In genomic region chr2:45115211-45115610, GRCm38 (mm10) we compare ENCODE assay signal across 10 mouse cellular contexts. TPM values are rescaled to one million over a fixed set of nuclear protein-coding genes. Genes with fewer than 3 reads are reported as not detected.
A peak's percentile ranks its signal among the peaks of the same experiment; 100 is the strongest.
DNase-seq lines count a peak whose midpoint lies in the region; ATAC-seq and TF ChIP-seq lines count a peak whose summit lies in the region.
"Had no signal": no experiment of that assay in that cellular context is flagged by ENCODE, and none has a peak within 500 bp of the region (broad histone marks: within the 10 kb centered on the region; RNA-seq: fewer than 3 reads in every experiment).

No protein-coding gene starts in this region.

- peaks cover 5 to 6% of the 10 kb centered on the region in 2 experiments; a peak in 3 of 4 replicates for H3K4me1 ChIP-seq in heart, embryonic 14.5 days (ENCODE audit: control insufficient read depth in 2 of 2, insufficient read depth in 2 of 2, low read length in 2 of 2)
- H3K4me1 ChIP-seq in heart, embryonic 15.5 days (replicated peaks) = peaks cover 17% of the 10 kb centered on the region
- peaks cover 48% of the 10 kb centered on the region for H3K4me1 ChIP-seq in midbrain, embryonic 10.5 days

- H3K9me3 ChIP-seq in heart, embryonic 14.5 days (ENCODE audit: control insufficient read depth, low read length) = no peaks in the 10 kb centered on the region
- H3K9me3 ChIP-seq in heart, embryonic 15.5 days (replicated peaks) = no peaks in the 10 kb centered on the region
- H3K9me3 ChIP-seq in midbrain, embryonic 10.5 days (replicated peaks) = no peaks in the 10 kb centered on the region

- WGBS in heart, embryonic 14.5 days = 39% methylated on average over 6 of the region's 6 CpGs
- 34% methylated on average over 6 of the region's 6 CpGs for WGBS in heart, embryonic 15.5 days
- 3% methylated on average over 6 of the region's 6 CpGs for WGBS in midbrain, embryonic 10.5 days

- H3K4me3 ChIP-seq in heart, embryonic 14.5 days (ENCODE audit: control insufficient read depth in 1 of 2, insufficient read depth in 1 of 2, low read depth in 1 of 2, low read length in 2 of 2) = peak overlapping the region; percentile 64 to 69; a peak in 2 of 4 replicates
- H3K4me3 ChIP-seq in heart, embryonic 15.5 days = peak overlapping the region; percentile 71; the same call in 1 of the 2 replicates
- H3K4me3 ChIP-seq in midbrain, embryonic 10.5 days = peak overlapping the region; percentile 92

- no peak for ATAC-seq in heart, embryonic 14.5 days (ENCODE audit: insufficient number of reproducible peaks, insufficient read depth, low FRiP score, low read depth)
- no peak for ATAC-seq in heart, embryonic 15.5 days (replicated peaks; ENCODE audit: insufficient number of reproducible peaks, insufficient read depth, low FRiP score, low read depth)
- ATAC-seq in frontal cortex, adult (ENCODE audit: low TSS enrichment) = no peak

- 0 out of 2 replicates have a peak overlapping the region, but pooled peaks have one; percentile 76 for H3K9ac ChIP-seq in heart, embryonic 14.5 days (ENCODE audit: low read length)
- H3K9ac ChIP-seq in heart, embryonic 15.5 days = peak overlapping the region; percentile 73; the same call in 1 of the 2 replicates

- no peaks in the 10 kb centered on the region for H3K36me3 ChIP-seq in heart, embryonic 14.5 days (ENCODE audit: control insufficient read depth, insufficient read depth, low read length)
- H3K36me3 ChIP-seq in heart, embryonic 15.5 days = no peaks in the 10 kb centered on the region
- no peaks in the 10 kb centered on the region for H3K36me3 ChIP-seq in midbrain, embryonic 10.5 days

- no peak for DNase-seq in heart, postnatal 25 days (ENCODE audit: low spot score)
- DNase-seq in brain, embryonic 14.5 days (ENCODE audit: low read depth) = peak; percentile 55
- no peak for DNase-seq in midbrain, embryonic 10.5 days (ENCODE audit: low spot score)
- no peak for DNase-seq in frontal cortex, postnatal 14 days (ENCODE audit: low spot score in 2 of 2)
- DNase-seq in left cerebral cortex, postnatal 36 days (ENCODE audit: low spot score in 2 of 2) = no peak
- DNase-seq: cerebellum, adult 9-10 months; thymus, adult 18-20 months had no signal

- no peak for TF ChIP-seq POLR2A in brain, embryonic 14.5 days (IDR thresholded peaks at IDR 0.05; ENCODE audit: borderline replicate concordance, extremely low read depth, insufficient read depth, insufficient read length, poor library complexity, severe bottlenecking)

- intact Hi-C loops in heart, postnatal 25 days (cut with DNase I) = loop anchor here (5.0 to 10.0 kb wide), 3 partner anchors 127 to 1327 kb away; no protein-coding TSS in a partner anchor
- intact Hi-C loops in left cerebral cortex, postnatal 36 days (cut with DNase I) = loop anchor here (5.0 kb wide), 3 partner anchors 67 to 1327 kb away; no protein-coding TSS in a partner anchor

- H3K4me2 ChIP-seq in heart, embryonic 14.5 days (ENCODE audit: low read length) = peak overlapping the region; percentile 91
- H3K4me2 ChIP-seq in heart, embryonic 15.5 days = peak overlapping the region; percentile 72

- H3K27ac ChIP-seq in heart, embryonic 14.5 days (replicated peaks in 1 of 2; ENCODE audit: control insufficient read depth in 1 of 2, insufficient read depth in 1 of 2, low read depth in 2 of 2, low read length in 2 of 2) = no peak overlapping the region
- peak overlapping the region; percentile 79; the same call in 1 of the 2 replicates for H3K27ac ChIP-seq in heart, embryonic 15.5 days
- peak overlapping the region; percentile 100 for H3K27ac ChIP-seq in midbrain, embryonic 10.5 days (replicated peaks)

- H3K27me3 ChIP-seq in heart, embryonic 14.5 days (ENCODE audit: control insufficient read depth, insufficient read depth, low read length) = no peaks in the 10 kb centered on the region
- H3K27me3 ChIP-seq in heart, embryonic 15.5 days = no peaks in the 10 kb centered on the region
- H3K27me3 ChIP-seq in midbrain, embryonic 10.5 days (ENCODE audit: low read depth, poor library complexity, severe bottlenecking) = no peaks in the 10 kb centered on the region

- no peak for TF ChIP-seq CTCF in brain, embryonic 14.5 days (IDR thresholded peaks at IDR 0.05; ENCODE audit: borderline replicate concordance, extremely low read depth, insufficient read depth, insufficient read length)

RNA-seq across cellular contexts. Expression of gene Zeb2, which starts 2.0 kb away (rescaled TPM):
- 22.0 and 22.2 TPM in 2 replicates for polyA plus RNA-seq in heart, embryonic 14.5 days (2014; fragmentation: Nextera tagmentation; extraction: Ambion mirVana)
- 10 to 100 TPM; 57.4 to 60.3 TPM for total RNA-seq in heart, postnatal 25 days (2021)
- 33.3 and 46.5 TPM in 2 replicates for polyA plus RNA-seq in brain, embryonic 14.5 days (2012; rRNA removed)
- 21.4 and 28.7 TPM in 2 replicates for polyA plus RNA-seq in heart, embryonic 15.5 days (2015; fragmentation: Nextera tagmentation; extraction: Ambion mirVana)
- polyA plus RNA-seq in midbrain, embryonic 10.5 days (2016; fragmentation: Nextera tagmentation; extraction: Ambion mirVana) = 48.7 and 60.6 TPM in 2 replicates
- 100 to 1,000 TPM; 166 to 196 TPM for total RNA-seq in left cerebral cortex, postnatal 36 days (2021)

Comparison
In these comparisons a context has a peak if more than half of its experiments do, and no peak if none do; other contexts are left out.
1. H3K27ac ChIP-seq: peak in heart, embryonic 15.5 days (single experiment) and midbrain, embryonic 10.5 days (single experiment); none in heart, embryonic 14.5 days (0 of 2).
2. Peak in every context shown above with its lines, with median percentiles within 50 percentile points of each other: H3K4me3 ChIP-seq.